Mouse (Mus musculus) T-helper 2 cell (primary cell): ENCODE results near the gene Rhox4d.
"Not testable (repeated sequence)": the region's sequence is repeated elsewhere in the genome, so short reads cannot be mapped to it uniquely, and the experiment has no call there.

Experiments used
- in situ Hi-C: fragments of 300-600 bp; cut with MboI, MseI; formaldehyde crosslinking; loops from one replicate; pipeline ENCODE4 v1.15.1; 2025; ENCODE audit warnings: high pct_unique_total_duplicates

Rhox4d gene

GRCm38 (mm10) chrX:37514059-37514458, at the start of gene Rhox4d:
Gene Rhox4d (plus strand): TSS chrX:37514359.
- in situ Hi-C loops: not testable (repeated sequence)

- in situ Hi-C loops: not testable (repeated sequence)
Observed at GRCm38 (mm10) chrX:37480037-37480436, 34.1 kb upstream of the Rhox4d start, which contains the start of gene Rhox4c. Gene Rhox4c (plus strand): TSS chrX:37480337.

GRCm38 (mm10) chrX:37530152-37530551, 16.0 kb downstream of the Rhox4d start, which contains the start of gene Rhox2e:
Gene Rhox2e (plus strand): TSS chrX:37530452.
- in situ Hi-C loops: not testable (repeated sequence)

GRCm38 (mm10) chrX:37541719-37542118, 27.6 kb downstream of the Rhox4d start, which contains the start of gene Rhox3e:
Gene Rhox3e (plus strand): TSS chrX:37542019.
- in situ Hi-C loops: loop anchor here (5.0 kb wide), 1 partner anchor 289 kb away; no protein-coding TSS in a partner anchor

GRCm38 (mm10) chrX:37557112-37557511, 43.0 kb downstream of the Rhox4d start, which contains the start of gene Rhox4e:
Gene Rhox4e (plus strand): TSS chrX:37557412.
- in situ Hi-C loops: not testable (repeated sequence)
